Mouse (Mus musculus) cerebellum, adult 11 months (tissue): Measurements from ENCODE around the gene Slc51a.

Experiments used
- DNase-seq: peaks from one replicate; pipeline ENCODE4 v3.0.0; 2022

Gene Slc51a

DNA sequence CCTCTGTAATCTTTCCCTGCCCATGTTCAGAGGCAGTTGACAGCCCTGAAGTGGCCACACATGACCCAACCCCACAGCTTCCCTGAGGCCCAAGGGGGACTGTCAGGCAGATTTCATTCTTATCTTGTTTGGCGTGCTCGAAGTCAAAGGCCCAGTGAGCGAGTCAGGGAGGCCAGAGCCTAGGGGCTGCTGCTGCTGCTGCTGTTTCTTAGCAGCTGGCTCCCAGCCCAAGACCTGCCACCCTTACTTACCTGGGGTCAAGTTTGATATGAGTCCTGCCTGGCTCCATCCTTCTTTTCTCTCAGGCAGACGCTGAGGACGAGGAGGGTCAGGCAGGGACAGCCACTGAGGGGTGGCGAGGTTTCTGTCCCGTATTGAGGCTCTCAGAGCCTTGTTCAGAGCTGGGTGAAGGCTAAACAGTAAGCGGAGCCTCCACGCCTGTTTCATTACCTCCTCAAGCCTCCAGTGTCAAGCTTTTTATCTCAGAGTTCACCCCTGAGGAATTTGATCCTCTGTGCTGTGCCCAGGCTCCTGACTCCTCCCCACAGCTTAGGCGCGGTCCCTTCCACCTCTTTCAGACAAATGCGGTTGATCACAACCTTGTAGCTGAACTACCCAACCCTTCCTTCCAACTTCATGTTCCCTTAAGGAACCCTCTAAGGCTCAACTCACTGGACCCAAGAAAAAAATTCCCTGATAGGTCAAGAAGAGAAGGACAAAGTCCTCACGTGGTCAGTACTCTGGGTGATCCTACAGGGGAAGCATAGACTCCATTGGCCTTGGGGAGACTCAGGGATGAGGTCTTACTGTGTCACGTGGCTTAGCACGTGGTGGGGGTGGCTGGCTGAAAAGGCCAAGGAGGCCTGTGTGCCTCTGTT is at the start of gene Slc51a:
Gene Slc51a (minus strand): TSS at position 646 of the 878 bp plus-strand sequence.
- DNase-seq = no peak

DNA sequence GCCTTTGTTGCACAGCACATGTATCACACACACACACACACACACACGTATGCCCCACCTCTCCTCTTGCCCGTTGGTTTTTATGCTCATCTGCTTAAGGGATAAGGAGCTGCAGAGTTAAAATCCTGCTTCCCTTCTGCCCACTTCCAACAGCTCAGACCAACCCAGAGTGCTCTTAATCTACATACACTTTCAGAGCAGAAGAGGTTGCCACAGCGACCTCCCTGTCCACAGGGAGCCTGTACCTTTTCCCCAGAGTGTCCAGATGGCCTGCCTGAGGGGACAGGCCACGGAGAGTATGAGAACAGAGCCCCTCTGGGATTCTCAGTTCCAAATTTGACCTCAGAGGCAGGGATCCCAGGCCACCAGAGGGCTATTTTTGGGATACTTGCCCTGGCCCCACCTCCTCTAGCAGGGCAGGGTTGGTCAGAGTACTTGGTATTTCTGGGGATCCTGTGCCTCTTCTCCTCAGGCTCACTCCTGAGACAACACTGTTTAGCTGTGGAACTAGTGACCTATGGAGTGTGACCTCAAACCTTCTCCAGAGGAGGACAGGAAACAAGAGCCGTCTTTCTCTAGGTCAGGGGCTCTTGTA is 47.6 kb upstream of the Slc51a start:
- no peak for DNase-seq

DNA sequence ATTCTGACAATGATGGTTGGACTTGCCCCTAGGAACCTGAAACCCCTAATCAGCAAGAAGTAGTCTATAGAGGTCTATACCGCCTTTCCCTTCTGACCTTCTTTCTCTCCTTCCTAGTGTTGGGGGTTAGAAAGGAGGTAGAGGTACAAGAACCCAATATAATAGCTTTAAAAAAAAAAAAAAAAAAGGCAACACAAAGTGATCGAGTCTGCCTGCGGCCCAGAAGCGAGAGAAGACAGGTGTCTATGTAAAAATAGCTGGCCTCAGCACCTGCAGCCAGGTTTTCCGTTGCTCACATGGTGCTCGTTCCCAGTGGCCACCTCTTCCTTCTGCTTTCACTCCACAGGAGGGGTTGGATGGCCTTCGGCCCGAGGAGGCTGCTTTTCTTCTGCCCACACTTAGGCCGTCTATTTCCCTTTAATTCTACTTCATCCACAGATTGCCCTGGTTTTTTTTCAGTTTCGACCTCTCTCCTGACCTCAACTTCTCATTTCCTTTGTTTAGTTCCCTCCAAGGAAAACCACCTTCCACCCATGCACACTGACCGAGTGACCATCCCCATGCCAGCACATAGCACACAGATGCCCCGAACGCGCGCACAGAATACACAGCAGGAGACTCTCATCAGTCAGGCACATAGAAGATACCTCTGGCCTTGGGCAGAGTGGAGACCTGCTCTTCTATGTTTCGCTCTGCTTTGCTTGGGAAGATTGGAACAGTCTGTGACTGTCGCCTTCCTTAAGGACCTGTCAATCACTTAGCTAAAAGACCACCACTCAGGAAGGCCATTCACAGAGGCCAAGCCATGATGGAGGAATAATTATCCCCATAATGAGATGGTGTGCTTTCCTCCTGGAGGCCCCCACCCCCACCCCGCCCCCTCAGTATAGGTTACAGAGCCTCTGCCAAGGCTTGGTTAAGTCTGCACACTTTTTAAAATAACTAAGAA is 45.5 kb upstream of the Slc51a start:
- no peak for DNase-seq

DNA sequence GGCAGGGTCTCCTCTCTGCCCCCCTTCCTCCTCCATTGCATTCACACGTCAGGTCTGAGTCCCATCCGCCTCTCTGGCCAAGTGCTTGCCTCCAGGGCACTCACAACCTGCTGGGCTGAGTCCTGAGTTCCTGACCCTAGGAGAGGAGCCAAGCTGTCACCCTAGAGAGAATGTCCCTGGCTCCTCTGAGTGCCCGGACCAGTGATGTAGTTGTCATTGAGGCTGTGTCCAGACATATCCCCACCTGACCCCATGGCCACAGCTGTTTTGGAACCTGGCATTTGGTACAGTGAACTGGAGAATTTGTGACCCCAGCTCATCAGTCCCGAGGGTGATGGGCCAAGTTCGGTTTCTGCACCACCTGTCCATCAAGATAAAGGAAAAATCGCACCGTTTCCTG is 39.2 kb upstream of the Slc51a start:
- DNase-seq = no peak

DNA sequence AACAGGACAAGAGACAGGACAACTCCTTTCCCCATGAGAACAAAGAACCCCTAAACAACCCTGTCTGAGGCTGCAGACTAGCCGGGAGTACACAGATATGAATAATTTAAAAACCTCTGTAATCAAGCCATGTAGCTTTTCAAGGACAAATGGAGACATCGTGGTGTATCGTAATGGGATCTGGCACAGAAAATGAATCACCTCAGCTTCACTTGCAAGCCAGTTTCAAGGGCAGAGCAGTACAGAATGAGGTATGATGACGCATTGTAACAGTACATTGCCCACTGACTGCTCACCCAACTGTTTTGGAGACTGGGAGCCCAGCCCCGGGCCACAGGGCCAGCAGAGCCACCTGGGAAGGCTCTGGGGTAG is 36.6 kb upstream of the Slc51a start:
- DNase-seq = no peak

DNA sequence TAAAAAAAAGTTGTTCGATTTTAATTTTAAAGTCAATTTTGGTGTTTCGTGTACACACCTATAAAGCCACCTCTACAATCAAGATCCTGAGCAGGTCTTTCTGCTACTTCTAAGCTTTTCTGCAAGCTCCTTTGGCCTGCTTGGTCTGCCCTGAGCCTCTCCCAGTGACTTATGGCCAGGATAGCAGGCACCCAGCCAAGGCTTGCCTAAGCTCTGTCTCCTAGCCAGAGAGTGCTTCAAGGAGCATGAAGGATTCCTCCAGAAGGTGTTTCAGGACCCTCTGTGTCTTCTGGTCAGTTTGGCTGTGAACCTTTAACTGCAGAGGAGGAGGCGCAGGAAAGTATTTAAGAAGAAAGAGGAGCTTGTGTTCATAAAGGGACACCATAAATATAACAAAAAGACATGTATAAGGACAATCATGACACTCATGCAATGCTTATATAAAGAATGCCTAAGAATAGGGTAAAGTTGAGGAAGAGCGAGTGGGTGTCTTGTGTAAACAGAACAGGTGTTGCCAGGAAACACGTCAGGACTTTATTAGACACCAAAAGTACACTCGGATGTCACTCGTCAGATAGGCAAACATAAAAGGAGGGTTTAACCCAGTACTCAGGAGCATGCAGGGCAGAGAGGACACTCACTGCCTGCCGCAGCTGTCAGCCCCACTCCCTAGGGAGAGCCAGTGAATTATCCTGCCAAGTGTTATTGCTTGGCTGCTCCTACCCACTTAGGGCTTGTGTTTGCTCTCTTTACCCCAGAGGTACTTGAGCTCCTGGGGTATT is 36.0 kb upstream of the Slc51a start:
- no peak for DNase-seq

DNA sequence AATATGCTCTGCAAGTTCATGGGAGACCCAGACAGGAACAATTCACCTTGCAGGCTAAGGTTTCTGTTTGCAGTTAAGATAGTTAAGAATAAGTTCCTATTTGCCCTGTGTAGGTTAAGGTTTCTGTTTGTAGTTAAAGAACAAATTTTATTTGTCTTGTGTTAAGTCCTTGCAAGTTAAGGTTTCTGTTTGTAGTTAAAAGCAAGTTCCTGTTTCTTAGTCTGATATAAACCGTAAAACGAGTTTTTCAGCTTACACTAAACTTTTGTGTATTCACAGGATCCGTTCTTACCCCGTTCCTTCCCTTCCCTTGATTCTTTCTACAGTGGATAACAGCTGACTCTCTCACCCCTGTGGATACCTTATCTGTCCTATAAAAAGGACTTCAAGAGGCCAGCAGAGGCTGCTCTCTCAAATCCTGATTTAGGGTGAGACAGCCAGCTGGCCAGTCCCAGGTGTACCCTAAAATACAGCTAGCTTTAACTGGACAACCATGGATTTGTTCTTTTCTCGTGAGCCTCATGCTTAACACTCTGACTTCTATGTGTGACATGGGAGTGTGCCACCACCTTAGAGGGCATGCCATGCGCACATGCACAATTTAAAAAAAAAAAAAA is 35.0 kb upstream of the Slc51a start:
- DNase-seq = no peak

DNA sequence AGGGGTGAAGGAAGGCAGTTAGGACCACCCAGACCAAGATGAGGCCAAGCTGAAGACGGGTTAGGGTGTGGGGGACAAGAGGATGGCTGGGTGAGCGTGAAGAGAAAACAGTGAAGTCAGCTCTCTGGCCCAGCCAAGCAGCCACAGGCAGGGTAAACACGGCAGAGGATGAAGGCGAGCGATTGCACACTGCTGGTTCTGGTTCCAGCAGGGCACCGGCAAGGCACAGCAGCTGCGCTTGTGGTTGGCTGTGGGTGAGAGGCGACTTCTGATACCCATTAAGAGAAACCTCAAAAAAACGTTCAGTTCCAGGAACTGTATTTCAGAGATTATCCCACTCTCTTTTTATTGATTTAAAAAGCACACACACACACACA is 32.7 kb upstream of the Slc51a start:
- no peak for DNase-seq

DNA sequence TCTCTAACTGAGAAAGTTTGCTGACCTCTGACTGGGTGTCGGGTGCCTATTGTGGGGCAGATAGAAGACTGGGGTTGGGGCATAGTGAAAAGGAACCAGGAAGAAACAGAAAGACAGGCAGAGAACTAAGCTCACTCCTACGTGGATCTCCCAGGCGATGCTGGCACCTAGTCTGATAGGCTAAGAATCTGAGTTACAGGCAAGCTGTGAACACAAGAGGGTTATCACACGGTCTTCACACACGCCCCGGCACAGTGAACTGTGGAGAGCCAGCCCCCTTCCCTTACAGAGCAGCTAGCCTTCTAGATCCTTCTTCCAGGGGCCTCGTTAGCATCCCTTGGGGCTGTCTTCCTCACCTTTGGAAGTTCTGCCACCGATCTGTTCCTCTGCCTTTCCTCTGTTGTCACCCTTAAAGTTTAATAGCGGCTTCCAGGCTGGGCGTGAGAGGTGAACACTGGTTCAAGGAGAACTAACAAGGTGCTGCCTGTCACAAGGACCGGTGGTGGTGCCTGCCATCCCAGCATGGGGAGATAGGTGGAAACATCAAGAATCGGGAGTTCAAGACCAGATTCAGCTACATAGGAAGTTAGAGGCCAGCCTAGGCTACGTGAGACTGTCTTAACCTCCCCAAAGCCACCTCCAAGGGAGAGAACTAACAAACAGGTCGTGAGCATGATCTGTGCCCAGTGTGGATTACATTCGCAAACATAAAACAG is 32.1 kb upstream of the Slc51a start:
- DNase-seq = no peak

DNA sequence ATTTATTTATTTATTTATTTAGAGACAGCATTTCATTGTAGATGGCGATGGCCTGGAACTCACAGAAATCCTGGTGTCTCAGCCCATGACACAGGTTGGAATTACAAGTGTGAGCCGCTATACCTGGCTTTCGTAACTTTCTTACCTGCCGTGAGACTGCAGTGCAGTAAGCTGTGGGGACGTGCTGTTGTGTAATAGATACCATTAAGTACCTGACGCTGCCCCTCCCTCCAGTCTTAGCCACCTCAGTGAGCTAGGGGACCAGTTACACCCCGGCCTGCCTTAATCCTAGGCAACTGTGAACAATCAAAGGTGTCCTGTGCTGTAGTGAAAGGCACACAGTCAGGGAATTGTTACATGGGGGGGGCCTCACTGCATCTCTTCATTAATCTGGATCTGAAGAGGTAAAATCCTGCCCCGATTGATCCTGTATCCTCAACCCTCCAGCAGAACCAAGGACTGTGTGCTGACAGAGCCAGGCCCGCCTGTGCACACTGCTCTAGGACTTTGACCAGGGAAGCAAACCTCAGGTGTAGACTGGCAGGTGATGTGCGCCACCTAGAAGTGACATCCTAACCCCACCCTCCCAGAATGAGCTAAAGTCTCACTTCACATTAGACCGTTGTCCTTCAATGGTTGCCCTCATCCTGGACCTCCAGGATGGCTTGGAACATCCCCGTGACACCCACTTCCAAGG is 30.3 kb upstream of the Slc51a start:
- DNase-seq = no peak

DNA sequence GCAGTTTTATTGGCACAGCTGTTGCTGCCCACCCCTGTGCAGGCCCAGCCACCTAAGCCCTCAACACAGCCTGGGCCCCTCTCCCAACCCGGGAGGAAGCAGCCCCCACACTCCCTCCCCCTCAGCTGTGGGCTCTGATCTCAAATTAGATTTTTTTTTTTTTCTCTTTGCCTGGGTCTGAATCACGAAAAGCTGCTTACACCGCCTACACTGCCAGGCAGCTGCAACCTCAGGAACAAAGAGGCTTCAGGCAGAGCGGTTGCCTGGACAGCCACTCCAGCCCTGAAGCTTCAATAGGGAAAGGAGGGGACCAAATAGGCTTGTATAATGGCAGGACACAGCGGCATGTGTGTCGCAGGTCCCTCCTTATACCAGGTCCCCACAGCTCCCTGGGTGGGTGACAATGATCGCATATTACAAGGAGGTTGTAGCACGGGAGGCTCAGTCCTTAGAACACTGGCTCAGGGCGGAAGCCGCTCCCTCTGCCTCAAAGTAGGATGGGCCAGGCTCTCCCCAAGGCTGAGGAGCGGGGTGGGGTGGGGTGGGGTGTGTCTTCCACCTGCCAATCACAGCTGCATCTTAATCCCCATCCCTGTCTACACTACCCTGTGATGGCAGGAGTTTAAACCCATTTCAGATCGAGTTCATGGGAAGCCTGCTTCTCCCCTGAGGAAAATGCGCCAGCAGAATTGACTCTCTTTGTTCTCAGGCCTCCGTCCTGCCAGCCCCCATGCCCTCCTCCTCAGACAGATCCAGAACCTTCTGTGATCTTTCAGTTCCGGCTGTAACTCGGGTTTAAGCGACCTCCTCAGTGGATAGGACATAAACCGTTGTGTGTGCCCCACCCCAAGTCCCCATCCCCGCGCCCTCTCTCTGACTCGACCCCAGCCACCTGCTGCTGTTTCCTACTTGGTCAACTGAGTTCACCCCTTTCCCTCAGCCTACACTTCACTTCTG is 28.6 kb upstream of the Slc51a start:
- DNase-seq = no peak

DNA sequence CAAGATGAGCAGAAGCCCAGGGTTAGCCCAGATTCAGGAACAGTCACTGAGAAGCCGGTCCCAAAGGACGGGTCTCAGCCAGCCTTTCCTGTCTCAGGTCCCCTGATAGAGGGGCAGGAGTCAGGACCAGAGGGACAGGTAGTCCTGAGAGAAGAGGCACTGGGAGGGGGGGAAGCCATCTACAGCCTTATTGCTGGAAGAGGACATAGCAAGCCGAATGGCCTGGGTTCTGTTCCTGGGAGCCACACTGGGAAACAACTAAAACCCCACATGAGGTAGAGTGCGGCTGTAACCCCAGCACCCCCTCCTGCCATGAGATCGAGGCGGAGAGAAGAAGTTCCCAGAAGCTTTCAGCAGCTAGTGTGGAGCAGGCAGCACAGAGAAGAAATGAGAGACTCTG is 26.3 kb upstream of the Slc51a start:
- no peak for DNase-seq

DNA sequence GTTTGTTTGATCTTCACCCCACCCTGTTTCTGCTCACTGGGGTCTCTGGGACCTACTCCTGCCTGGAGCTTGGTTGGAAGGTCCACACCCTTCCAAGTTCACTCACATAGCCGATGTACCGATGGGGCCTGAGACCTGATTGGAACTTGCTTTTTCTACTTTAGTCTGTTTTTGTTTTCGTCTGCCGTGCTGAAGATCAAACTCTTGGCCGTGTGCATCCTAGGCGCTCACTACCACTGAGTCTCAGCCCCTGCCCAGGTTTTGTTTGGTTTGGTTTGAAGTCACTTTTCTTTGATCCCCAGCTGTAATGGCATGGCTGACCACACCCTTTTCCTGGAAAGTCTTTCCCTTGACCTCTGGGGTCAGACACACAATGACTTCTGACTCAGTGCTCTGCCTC is 25.7 kb upstream of the Slc51a start:
- DNase-seq = no peak

DNA sequence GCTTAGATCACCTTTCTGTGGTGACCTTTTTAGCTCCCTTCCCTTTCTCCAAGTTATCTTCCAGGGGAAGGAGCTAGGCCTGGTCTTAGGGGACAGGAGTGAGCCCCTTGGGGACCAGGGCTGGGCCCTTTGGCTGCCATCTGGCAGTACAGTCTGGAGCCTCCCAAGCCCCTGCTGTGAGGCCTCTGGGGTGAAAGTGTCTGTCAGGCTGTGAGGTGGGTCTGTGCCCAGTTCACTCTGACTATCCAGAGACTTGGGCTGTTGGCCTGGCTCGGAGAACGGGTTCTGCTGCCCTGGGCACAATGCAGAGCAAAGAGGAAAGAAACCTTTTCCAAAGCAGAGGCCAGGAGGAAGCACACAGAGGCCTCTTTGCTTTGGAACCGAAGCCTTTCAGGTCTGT is 25.2 kb upstream of the Slc51a start:
- DNase-seq = no peak

DNA sequence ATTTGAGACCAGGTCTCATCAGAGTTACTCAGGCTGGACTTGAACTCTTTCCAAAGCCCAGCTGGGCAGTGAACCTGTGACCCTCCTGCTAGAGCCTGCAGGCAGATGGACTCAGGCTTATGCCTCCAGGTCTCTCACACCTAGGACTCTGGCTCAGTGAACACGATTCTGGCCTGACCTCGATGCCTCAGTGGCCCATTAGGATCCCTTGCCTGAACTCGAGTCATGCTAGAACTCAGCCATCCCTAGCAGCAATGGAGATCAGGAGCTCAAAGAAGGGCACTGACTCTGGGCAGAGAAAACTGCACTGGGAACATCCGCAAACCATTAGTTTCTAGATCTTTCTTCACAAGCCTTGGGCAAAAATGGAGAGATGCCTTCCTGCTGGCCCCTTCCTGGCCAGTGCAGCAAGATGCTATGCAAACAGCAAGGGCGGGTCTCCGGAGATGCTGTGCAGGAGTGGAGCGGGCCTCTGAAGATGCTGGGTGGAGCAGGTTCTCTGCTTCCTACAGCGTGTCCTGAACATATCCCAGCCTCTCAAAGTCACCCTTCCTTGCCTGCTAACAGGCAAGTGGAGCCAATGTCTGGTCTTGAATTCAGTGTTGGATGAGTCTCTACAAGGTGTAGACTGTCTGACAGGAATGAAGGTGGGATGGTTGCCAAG is 24.3 kb upstream of the Slc51a start:
- DNase-seq = no peak

DNA sequence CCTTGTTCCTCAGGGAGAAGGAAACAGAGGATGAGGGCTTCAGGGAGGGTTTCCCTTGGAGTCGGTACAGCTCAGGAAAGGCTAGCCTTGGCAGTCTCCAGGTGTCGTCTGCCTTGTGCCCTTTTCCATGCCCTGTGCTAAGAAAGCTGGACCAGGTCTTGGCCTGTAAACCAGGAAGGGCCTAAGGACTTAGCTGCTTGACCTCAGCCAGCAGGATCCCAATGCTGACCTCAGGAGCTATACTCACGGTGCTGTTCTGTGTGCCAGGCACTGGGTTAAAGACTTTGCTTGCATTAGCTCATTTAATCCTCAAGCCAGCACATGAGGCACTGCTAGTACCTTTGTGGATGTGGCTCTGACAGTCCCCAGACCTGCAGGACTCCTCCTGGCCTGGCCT is 23.7 kb upstream of the Slc51a start:
- DNase-seq = no peak

DNA sequence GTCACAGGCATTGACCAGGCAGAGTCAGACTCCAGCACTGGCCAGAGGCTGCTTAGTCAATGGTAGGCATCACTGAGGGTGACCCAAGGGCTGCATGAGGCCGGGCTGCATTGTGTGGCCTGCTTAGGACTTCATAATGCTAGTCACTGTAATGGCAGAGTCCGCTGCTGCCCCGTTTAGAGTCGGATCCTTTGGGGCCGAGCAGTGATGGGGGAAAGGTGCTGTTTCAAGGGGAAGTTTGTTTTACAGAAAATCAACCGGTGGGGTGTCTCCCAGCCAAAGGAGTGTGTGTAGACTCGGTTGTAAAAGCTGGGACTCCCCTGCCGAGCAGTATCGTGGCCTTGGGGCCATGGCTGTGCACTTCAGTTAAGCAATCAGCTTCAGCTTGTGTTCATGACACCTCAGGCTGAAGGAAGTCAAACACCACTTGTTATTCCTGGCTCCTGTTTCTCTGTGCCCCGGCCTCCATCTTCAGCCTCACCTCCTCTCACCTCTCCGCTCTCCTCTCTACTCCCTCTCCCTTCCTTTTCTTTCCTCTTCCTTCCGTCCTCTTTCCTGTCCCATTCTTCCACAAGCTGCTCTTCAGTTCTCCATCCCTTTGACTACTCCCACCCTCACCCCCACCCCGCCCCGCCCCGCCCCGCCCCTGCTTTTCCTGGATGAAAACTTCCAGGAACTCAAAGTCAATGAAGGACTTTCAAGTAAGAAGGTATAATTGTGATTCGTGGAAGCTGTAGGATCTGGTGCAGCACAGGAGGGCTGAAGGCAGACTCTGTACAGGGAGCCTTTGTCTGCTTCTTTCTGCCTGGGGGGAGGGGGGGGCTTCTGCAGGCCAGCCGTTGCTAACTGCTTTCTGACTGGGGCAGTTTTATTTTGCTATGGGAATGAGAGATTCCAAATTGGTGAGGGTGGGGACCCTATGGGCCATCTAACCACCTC is 23.0 kb upstream of the Slc51a start:
- no peak for DNase-seq
